ENCODE assay signal across 8 mouse cellular contexts in the genomic region with DNA sequence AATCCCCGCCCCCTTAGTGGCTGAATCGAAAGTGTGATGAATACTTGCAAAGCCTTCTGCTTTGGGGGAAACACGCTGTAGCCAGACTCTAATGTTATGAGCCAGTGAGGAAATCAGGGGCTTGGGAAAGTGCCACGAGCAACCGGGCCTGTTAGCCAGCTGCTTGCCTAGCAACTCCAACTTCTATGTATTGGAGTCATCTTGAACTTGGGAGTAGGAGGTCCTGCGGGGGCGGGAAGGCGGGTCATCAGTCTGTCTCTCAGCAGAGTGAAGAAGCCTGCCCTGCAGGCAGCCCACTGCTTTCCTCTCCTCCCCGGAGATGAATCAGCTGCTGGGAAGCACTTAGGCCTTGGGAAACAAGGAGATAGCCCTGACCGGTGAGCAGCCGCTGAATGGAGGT. TPM values are rescaled to one million over a fixed set of nuclear protein-coding genes. Genes with fewer than 3 reads are reported as not detected.
DNase-seq lines count a peak whose midpoint lies in the region; ATAC-seq lines count a peak whose summit lies in the region.
"Had no signal": no experiment of that assay in that cellular context is flagged by ENCODE, and none has a peak within 500 bp of the region (broad histone marks: within the 10 kb centered on the region; RNA-seq: fewer than 3 reads in every experiment).

No protein-coding gene starts in this region.

- H3K27me3 ChIP-seq in kidney, embryonic 16.5 days (ENCODE audit: insufficient read depth, low read length), result no peaks in the 10 kb centered on the region
- H3K27me3 ChIP-seq in midbrain, embryonic 16.5 days (ENCODE audit: control insufficient read depth, insufficient read depth, low read depth, low read length), result no peaks in the 10 kb centered on the region
- H3K27me3 ChIP-seq: limb, embryonic 15.5 days had no signal

- 49% methylated on average over 11 of the region's 11 CpGs for WGBS in kidney, embryonic 16.5 days
- 79% methylated on average over 11 of the region's 11 CpGs for whole genome bisulfite sequencing in midbrain, embryonic 16.5 days

- no peak overlapping the region for H3K4me3 ChIP-seq in kidney, embryonic 16.5 days (ENCODE audit: low read length)
- no peak overlapping the region for H3K4me3 ChIP-seq in midbrain, embryonic 16.5 days (ENCODE audit: low read depth, low read length)
- H3K4me3 ChIP-seq: limb, embryonic 15.5 days had no signal

- H3K27ac ChIP-seq in kidney, embryonic 16.5 days (ENCODE audit: low read length), result no peak overlapping the region
- H3K27ac ChIP-seq in midbrain, embryonic 16.5 days (ENCODE audit: low read length), result no peak overlapping the region
- H3K27ac ChIP-seq: limb, embryonic 15.5 days had no signal

- no peak overlapping the region for H3K4me2 ChIP-seq in kidney, embryonic 16.5 days (replicated peaks; ENCODE audit: low read depth, low read length)
- no peak overlapping the region for H3K4me2 ChIP-seq in midbrain, embryonic 16.5 days (ENCODE audit: low read length)
- H3K4me2 ChIP-seq: limb, embryonic 15.5 days had no signal

- no peak for ATAC-seq in kidney, embryonic 16.5 days (ENCODE audit: low FRiP score, low TSS enrichment)
- ATAC-seq in midbrain, embryonic 16.5 days, result no peak

- peaks cover 16% of the 10 kb centered on the region; the same call in 1 of the 2 replicates for H3K4me1 ChIP-seq in kidney, embryonic 16.5 days (ENCODE audit: insufficient read depth, low read length)
- peaks cover 14% of the 10 kb centered on the region for H3K4me1 ChIP-seq in midbrain, embryonic 16.5 days (ENCODE audit: control insufficient read depth, insufficient read depth, low read length)

- H3K36me3 ChIP-seq in kidney, embryonic 16.5 days (ENCODE audit: insufficient read depth, low read length), result no peaks in the 10 kb centered on the region
- H3K36me3 ChIP-seq in midbrain, embryonic 16.5 days (ENCODE audit: control insufficient read depth, insufficient read depth, low read length), result no peaks in the 10 kb centered on the region
- H3K36me3 ChIP-seq: limb, embryonic 15.5 days had no signal

- DNase-seq in kidney, postnatal 10 days, result peak; percentile 79
- DNase-seq in frontal cortex, postnatal 36 days (ENCODE audit: low spot score in 2 of 2), result peak; percentile 49 to 60
- peak; percentile 66 to 71 for DNase-seq in layer of hippocampus, adult 8-10 months (ENCODE audit: low spot score in 2 of 2)
- peak; percentile 29 for DNase-seq in ovary, postnatal 10 days (ENCODE audit: low spot score)
- no peak for DNase-seq in natural killer cell, adult 2 months (ENCODE audit: low spot score in 2 of 2)

- H3K9ac ChIP-seq in kidney, embryonic 16.5 days (replicated peaks; ENCODE audit: low read length), result no peak overlapping the region
- no peak overlapping the region for H3K9ac ChIP-seq in midbrain, embryonic 16.5 days (ENCODE audit: low read depth, low read length)
- H3K9ac ChIP-seq: limb, embryonic 15.5 days had no signal

- H3K9me3 ChIP-seq in kidney, embryonic 16.5 days (ENCODE audit: low read length), result no peaks in the 10 kb centered on the region
- no peaks in the 10 kb centered on the region for H3K9me3 ChIP-seq in midbrain, embryonic 16.5 days (replicated peaks; ENCODE audit: control insufficient read depth, low read length, poor library complexity, severe bottlenecking)
- H3K9me3 ChIP-seq: limb, embryonic 15.5 days had no signal

RNA-seq across cellular contexts. Expression of a gene that starts 42.1 kb away (rescaled TPM):
- 3.1 and 3.9 TPM in 2 replicates for polyA plus RNA-seq in kidney, embryonic 16.5 days (2015; fragmentation: Nextera tagmentation; extraction: Ambion mirVana)
- total RNA-seq in layer of hippocampus, adult 8-10 months (2022), result 1 to 10 TPM; 3.5 to 6.4 (median 4.5) TPM
- polyA plus RNA-seq in midbrain, embryonic 16.5 days (2015; fragmentation: Nextera tagmentation; extraction: Ambion mirVana), result 3.5 and 4.9 TPM in 2 replicates

Comparison
In these comparisons a context has a peak if more than half of its experiments do, and no peak if none do; other contexts are left out.
1. DNase-seq: peak in kidney, postnatal 10 days (single experiment), frontal cortex, postnatal 36 days (2 of 2), layer of hippocampus, adult 8-10 months (2 of 2) and ovary, postnatal 10 days (single experiment); none in natural killer cell, adult 2 months (0 of 2).